Mouse (Mus musculus) CH12.LX (cell line): ENCODE results near the gene Cacng2. TPM values are rescaled to one million over a fixed set of nuclear protein-coding genes. Genes with fewer than 3 reads are reported as not detected.

Experiments used
- DNase-seq: peaks from one replicate; pipeline ENCODE4 v3.0.0-alpha.2; 2013; ENCODE audit errors: extremely low read depth
- H3K27ac ChIP-seq: 2 replicates; pipeline ENCODE4 v1.5.1; 2012; ENCODE audit warnings: low read depth, mild to moderate bottlenecking, control low read depth, moderate library complexity; ENCODE audit not compliant: insufficient read depth
- H3K27me3 ChIP-seq: replicated peaks from 2 replicates; pipeline ENCODE3; 2012; ENCODE audit warnings: inconsistent platforms
- H3K36me3 ChIP-seq, 2 experiments: replicated peaks in 1 of 2; 2 replicates each; pipeline versions ENCODE3 to v1.6.1; 2012; ENCODE audit warnings: inconsistent platforms in 1 of 2, low read length in 1 of 2, mild to moderate bottlenecking in 1 of 2, mixed read lengths in 1 of 2, moderate library complexity in 1 of 2; ENCODE audit not compliant: control insufficient read depth in 1 of 2, insufficient read depth in 1 of 2
- H3K4me1 ChIP-seq, 2 experiments: 2 replicates each; pipeline ENCODE4 v1.6.1; 2012; ENCODE audit warnings: inconsistent platforms in 1 of 2, moderate library complexity in 1 of 2; ENCODE audit not compliant: insufficient read depth in 2 of 2, control insufficient read depth in 1 of 2
- H3K4me2 ChIP-seq: 2 replicates; pipeline ENCODE4 v1.6.1; 2012; ENCODE audit warnings: low read depth, mild to moderate bottlenecking, control low read depth; ENCODE audit not compliant: poor library complexity, insufficient read depth, severe bottlenecking
- H3K4me3 ChIP-seq, 3 experiments: fragments of 150-350 bp in 1 of 3; sonication (generic) in 1 of 3; replicated peaks in 1 of 3; 2 replicates each; pipeline versions ENCODE3 to v1.5.1; 2011 to 2012; ENCODE audit warnings: low read depth in 2 of 3, low read length in 2 of 3, mild to moderate bottlenecking in 2 of 3, moderate library complexity in 2 of 3, control low read depth in 1 of 3, improper control_type of control experiment in 1 of 3, inconsistent platforms in 1 of 3, mixed read lengths in 1 of 3; ENCODE audit not compliant: poor library complexity in 1 of 3
- H3K79me2 ChIP-seq: replicated peaks from 2 replicates; pipeline ENCODE4 v1.6.1; 2012; ENCODE audit warnings: mild to moderate bottlenecking, moderate library complexity; ENCODE audit not compliant: control insufficient read depth, poor library complexity, insufficient read depth, severe bottlenecking; ENCODE audit errors: extremely low read depth
- H3K9ac ChIP-seq: 2 replicates; pipeline ENCODE4 v1.6.1; 2012; ENCODE audit warnings: low read depth, mild to moderate bottlenecking, control low read depth, moderate library complexity; ENCODE audit not compliant: insufficient read depth
- H3K9me3 ChIP-seq: replicated peaks from 2 replicates; pipeline ENCODE3; 2012; ENCODE audit warnings: low read length, inconsistent platforms, mixed read lengths
- CHD1 ChIP-seq: IDR thresholded peaks from 2 replicates; pipeline ENCODE4 v1.6.1; 2012; ENCODE audit warnings: low read depth, low read length, improper control_type of control experiment, inconsistent platforms
- CTCF ChIP-seq, 2 experiments: IDR thresholded peaks in 1 of 2; conservative IDR thresholded peaks in 1 of 2; 2 replicates each; pipeline ENCODE4 v1.5.1; 2011 to 2012; ENCODE audit warnings: low read depth in 2 of 2, low read length in 2 of 2, improper control_type of control experiment in 1 of 2, inconsistent platforms in 1 of 2, mild to moderate bottlenecking in 1 of 2, moderate library complexity in 1 of 2
- E2F4 ChIP-seq: IDR thresholded peaks from 2 replicates; pipeline ENCODE4 v1.6.1; 2011; ENCODE audit warnings: low read depth, low read length, improper control_type of control experiment; ENCODE audit not compliant: insufficient replicate concordance
- EP300 ChIP-seq: IDR thresholded peaks from 2 replicates; pipeline ENCODE4 v1.6.1; 2011; ENCODE audit warnings: low read length, improper control_type of control experiment
- ETS1 ChIP-seq: conservative IDR thresholded peaks from 2 replicates; pipeline ENCODE4 v1.6.1; 2012; ENCODE audit warnings: low read depth, mild to moderate bottlenecking, inconsistent platforms, low read length, improper control_type of control experiment, moderate library complexity
- HCFC1 ChIP-seq: IDR thresholded peaks from 2 replicates; pipeline ENCODE4 v1.6.1; 2012; ENCODE audit warnings: low read depth, mild to moderate bottlenecking, inconsistent platforms, low read length, improper control_type of control experiment
- IRF4 ChIP-seq: IDR thresholded peaks from 2 replicates; pipeline ENCODE4 v1.6.1; 2014; ENCODE audit warnings: low read depth, mild to moderate bottlenecking, inconsistent platforms, low read length, improper control_type of control experiment
- JUN ChIP-seq: IDR thresholded peaks from 2 replicates; pipeline ENCODE4 v1.6.1; 2011; ENCODE audit warnings: low read depth, mild to moderate bottlenecking, low read length, improper control_type of control experiment, moderate library complexity; ENCODE audit not compliant: insufficient read depth
- MAFK ChIP-seq: IDR thresholded peaks from 2 replicates; pipeline ENCODE4 v1.6.1; 2011; ENCODE audit warnings: low read length, improper control_type of control experiment; ENCODE audit not compliant: insufficient replicate concordance
- MEF2A ChIP-seq: IDR thresholded peaks from 2 replicates; pipeline ENCODE4 v1.6.1; 2014; ENCODE audit warnings: low read depth, mild to moderate bottlenecking, inconsistent platforms, low read length, improper control_type of control experiment, borderline replicate concordance
- MXI1 ChIP-seq: IDR thresholded peaks from 2 replicates; pipeline ENCODE4 v1.6.1; 2011; ENCODE audit warnings: mild to moderate bottlenecking, low read depth, low read length, improper control_type of control experiment
- POLR2A ChIP-seq: IDR thresholded peaks from 2 replicates; pipeline ENCODE4 v1.6.1; 2011; ENCODE audit warnings: low read depth, mild to moderate bottlenecking, improper control_type of control experiment, low read length
- POLR2AphosphoS2 ChIP-seq: IDR thresholded peaks from 2 replicates; pipeline ENCODE4 v1.6.1; 2011; ENCODE audit warnings: low read depth, low read length, improper control_type of control experiment
- RCOR1 ChIP-seq: conservative IDR thresholded peaks from 2 replicates; pipeline ENCODE4 v1.6.1; 2012; ENCODE audit warnings: low read depth, mild to moderate bottlenecking, inconsistent platforms, low read length, improper control_type of control experiment
- TBP ChIP-seq: conservative IDR thresholded peaks from 2 replicates; pipeline ENCODE4 v1.6.1; 2011; ENCODE audit warnings: low read depth, low read length, improper control_type of control experiment
- TCF12 ChIP-seq: IDR thresholded peaks from 2 replicates; pipeline ENCODE4 v1.6.1; 2014; ENCODE audit warnings: low read depth, mild to moderate bottlenecking, inconsistent platforms, low read length, improper control_type of control experiment
- USF1 ChIP-seq: IDR thresholded peaks from 2 replicates; pipeline ENCODE4 v1.6.1; 2014; ENCODE audit warnings: low read depth, mild to moderate bottlenecking, inconsistent platforms, low read length, improper control_type of control experiment
- ZMIZ1 ChIP-seq: IDR thresholded peaks from 2 replicates; pipeline ENCODE4 v1.6.1; 2012; ENCODE audit warnings: low read depth, mild to moderate bottlenecking, inconsistent platforms, low read length, improper control_type of control experiment
- ZNF384 ChIP-seq: IDR thresholded peaks from 2 replicates; pipeline ENCODE4 v1.6.1; 2012; ENCODE audit warnings: low read depth, low read length, improper control_type of control experiment, inconsistent platforms
- dilution Hi-C: fragments of 300-500 bp; cut with MboI; formaldehyde crosslinking; loops from 2 replicates; pipeline ENCODE4 v1.14.3; 2020; ENCODE audit warnings: low sequenced_read_pairs; ENCODE audit not compliant: extremely low pct_unique_long_range_greater_than_20kb, extremely low pct_ligation_motif_present
- in situ Hi-C: fragments of 300-500 bp; cut with MboI; formaldehyde crosslinking; loops from 3 replicates; pipeline ENCODE4 v1.14.3; 2019; ENCODE audit warnings: low sequenced_read_pairs, low pct_ligation_motif_present, low pct_unique_long_range_greater_than_20kb, mixed read lengths
- polyA plus RNA-seq: library from polyadenylated mRNA; unstranded; fragments of >175 nt; gene quantifications from 2 replicates; pipeline ENCODE4 v1.2.1, GENCODE M21; 2012; ENCODE audit warnings: low read depth; ENCODE audit not compliant: insufficient read length
- total RNA-seq, 2 experiments: library from RNA; depleted of rRNA; stranded (reverse); fragments of 300-350 nt in 1 of 2; fragments of >200 nt in 1 of 2; gene quantifications; 2 replicates each; pipeline ENCODE4 v1.2.3; 2012 to 2014

Gene Cacng2
- total and polyA plus RNA-seq, 3 experiments: not detected

GRCm38 (mm10) chr15:77952921-77953320, 166.9 kb downstream of the Cacng2 start:
- peaks cover 0 to 3% of the 10 kb centered on the region in 2 experiments; a peak in 1 of 4 replicates for H3K4me1 ChIP-seq
- DNase-seq: no peak
- H3K9me3 ChIP-seq: peaks cover 4% of the 10 kb centered on the region
- TF ChIP-seq CHD1 (no peak), ZMIZ1 (no peak), POLR2AphosphoS2 (no peak), POLR2A (no peak), USF1 (no peak), TCF12 (no peak), JUN (no peak), MEF2A (no peak), MXI1 (no peak), TBP (no peak), MAFK (no peak), RCOR1 (no peak), IRF4 (no peak), HCFC1 (no peak), ZNF384 (no peak), ETS1 (no peak)
- TF ChIP-seq, all 38 proteins: peak for 0
- H3K27me3 ChIP-seq: no peaks in the 10 kb centered on the region
- H3K4me2 ChIP-seq: no peak overlapping the region
- dilution Hi-C loops: no loop called here
- no peak overlapping the region for H3K9ac ChIP-seq
- H3K4me3 ChIP-seq: no peak overlapping the region
- in situ Hi-C loops: loop anchor here (25.0 kb wide), 1 partner anchor 584 kb away; the partner anchor contains the start of genes C1qtnf6 and Sstr3
- H3K36me3 ChIP-seq: peaks cover 0 to 1% of the 10 kb centered on the region in 2 experiments
- H3K79me2 ChIP-seq: no peaks in the 10 kb centered on the region
- H3K27ac ChIP-seq: no peak overlapping the region

- dilution Hi-C loops (no loop called here), in situ Hi-C loops (no loop called here)
- DNase-seq: no peak
- Histone ChIP-seq H3K27ac (no peak overlapping the region), H3K36me3 (no peaks in the 10 kb centered on the region), H3K9me3 (no peaks in the 10 kb centered on the region)
- TF ChIP-seq ETS1 (no peak), E2F4 (no peak), ZNF384 (no peak), POLR2A (no peak), EP300 (no peak), CTCF (conservative IDR thresholded peaks at IDR 0.05 in 1 of 2, IDR thresholded peaks at IDR 0.05 in 1 of 2; ENCODE audit: low read depth in 2 of 2, low read length in 2 of 2) (no peak)
- TF ChIP-seq, all 38 proteins: peak for 0
- Histone ChIP-seq H3K4me2 (no peak overlapping the region), H3K27me3 (no peaks in the 10 kb centered on the region), H3K9ac (no peak overlapping the region), H3K79me2 (no peaks in the 10 kb centered on the region), H3K4me3 (no peak overlapping the region), H3K4me1 (peaks cover 2 to 7% of the 10 kb centered on the region in 2 experiments; a peak in 3 of 4 replicates)
Measured at GRCm38 (mm10) chr15:77949061-77949460, 170.8 kb downstream of the Cacng2 start.
